Mouse (Mus musculus) megakaryocyte, embryonic 14.5 days (primary cell): ENCODE data around the gene Zfp354c. TPM values are rescaled to one million over a fixed set of nuclear protein-coding genes. Genes with fewer than 3 reads are reported as not detected.

Experiments used
- H3K27me3 ChIP-seq: replicated peaks from 2 replicates; pipeline ENCODE3; 2012; ENCODE audit warnings: inconsistent platforms
- H3K36me3 ChIP-seq: replicated peaks from 2 replicates; pipeline ENCODE3; 2012; ENCODE audit warnings: low read length, inconsistent platforms, mixed read lengths
- H3K4me1 ChIP-seq: 2 replicates; pipeline ENCODE4 v1.6.1; 2012; ENCODE audit warnings: inconsistent platforms
- H3K4me3 ChIP-seq: replicated peaks from 2 replicates; pipeline ENCODE3; 2012; ENCODE audit warnings: moderate library complexity, mild to moderate bottlenecking, inconsistent platforms
- H3K9me3 ChIP-seq: 2 replicates; pipeline ENCODE4 v1.6.1; 2012; ENCODE audit warnings: inconsistent platforms
- FLI1 ChIP-seq: IDR thresholded peaks from 2 replicates; pipeline ENCODE4 v1.6.1; 2012; ENCODE audit warnings: low read length, inconsistent platforms, mixed read lengths
- GATA1 ChIP-seq: IDR thresholded peaks from 3 replicates; pipeline ENCODE4 v1.6.1; 2012; ENCODE audit warnings: mixed read lengths, low read length, inconsistent platforms, borderline replicate concordance
- polyA plus RNA-seq: library from polyadenylated mRNA; stranded (reverse); fragments of >175 nt; gene quantifications from 2 replicates; pipeline ENCODE4 v1.2.3, GENCODE M21; 2012; ENCODE audit warnings: low replicate concordance; ENCODE audit not compliant: insufficient read depth

Gene Zfp354c
- polyA plus RNA-seq, 1 experiment: not detected

GRCm38 (mm10) chr11:50826214-50826613 is 1.3 kb downstream of the Zfp354c start:
- Histone ChIP-seq H3K36me3 (no peaks in the 10 kb centered on the region), H3K9me3 (no peaks in the 10 kb centered on the region), H3K4me1 (peaks cover 16% of the 10 kb centered on the region), H3K4me3 (no peak overlapping the region), H3K27me3 (no peaks in the 10 kb centered on the region)
- TF ChIP-seq GATA1 (no peak), FLI1 (no peak)

- no peak overlapping the region for H3K4me3 ChIP-seq
- TF ChIP-seq FLI1 (no peak), GATA1 (no peak)
- peaks cover 5% of the 10 kb centered on the region for H3K36me3 ChIP-seq
- H3K27me3 ChIP-seq: no peaks in the 10 kb centered on the region
- H3K9me3 ChIP-seq: peaks cover 46% of the 10 kb centered on the region
- no peaks in the 10 kb centered on the region for H3K4me1 ChIP-seq
These were observed 13.3 kb downstream of the Zfp354c start for GRCm38 (mm10) chr11:50814233-50814632.

GRCm38 (mm10) chr11:50798836-50799235 is 28.7 kb downstream of the Zfp354c start:
- H3K4me3 ChIP-seq: no peak overlapping the region
- H3K27me3 ChIP-seq: no peaks in the 10 kb centered on the region
- H3K4me1 ChIP-seq: no peaks in the 10 kb centered on the region
- no peaks in the 10 kb centered on the region for H3K36me3 ChIP-seq
- TF ChIP-seq FLI1 (no peak), GATA1 (no peak)
- H3K9me3 ChIP-seq: peaks cover 25% of the 10 kb centered on the region

- no peak for TF ChIP-seq FLI1
- TF ChIP-seq GATA1: no peak
- Histone ChIP-seq H3K9me3 (peaks cover 17% of the 10 kb centered on the region), H3K4me1 (no peaks in the 10 kb centered on the region), H3K4me3 (no peak overlapping the region), H3K36me3 (no peaks in the 10 kb centered on the region), H3K27me3 (no peaks in the 10 kb centered on the region)
These were observed 29.9 kb downstream of the Zfp354c start for GRCm38 (mm10) chr11:50797674-50798073.

GRCm38 (mm10) chr11:50771006-50771405 is 56.5 kb downstream of the Zfp354c start:
- no peak overlapping the region for H3K4me3 ChIP-seq
- TF ChIP-seq GATA1: no peak
- no peak for TF ChIP-seq FLI1
- peaks cover 10% of the 10 kb centered on the region for H3K27me3 ChIP-seq
- H3K4me1 ChIP-seq: peaks cover 7% of the 10 kb centered on the region
- peaks cover 13% of the 10 kb centered on the region; the same call in 1 of the 2 replicates for H3K9me3 ChIP-seq
- H3K36me3 ChIP-seq: no peaks in the 10 kb centered on the region

- TF ChIP-seq FLI1 (no peak), GATA1 (no peak)
- peak overlapping the region; percentile 77 for H3K4me3 ChIP-seq
- no peaks in the 10 kb centered on the region for H3K36me3 ChIP-seq
- peaks cover 7% of the 10 kb centered on the region for H3K4me1 ChIP-seq
- peaks cover 10% of the 10 kb centered on the region for H3K27me3 ChIP-seq
- H3K9me3 ChIP-seq: peaks cover 6% of the 10 kb centered on the region; the same call in 1 of the 2 replicates
These were observed 58.4 kb downstream of the Zfp354c start for GRCm38 (mm10) chr11:50768995-50769749.

GRCm38 (mm10) chr11:50767039-50767438 is 60.5 kb downstream of the Zfp354c start:
- peaks cover 10% of the 10 kb centered on the region for H3K27me3 ChIP-seq
- no peaks in the 10 kb centered on the region for H3K36me3 ChIP-seq
- TF ChIP-seq GATA1 (no peak), FLI1 (no peak)
- peaks cover 7% of the 10 kb centered on the region for H3K4me1 ChIP-seq
- 0 out of 2 replicates have a peak, but pooled peaks cover 3% of the 10 kb centered on the region for H3K9me3 ChIP-seq
- no peak overlapping the region for H3K4me3 ChIP-seq

- peaks cover 7% of the 10 kb centered on the region for H3K4me1 ChIP-seq
- no peaks in the 10 kb centered on the region for H3K36me3 ChIP-seq
- H3K9me3 ChIP-seq: 0 out of 2 replicates have a peak, but pooled peaks cover 3% of the 10 kb centered on the region
- TF ChIP-seq GATA1: no peak
- TF ChIP-seq FLI1: no peak
- H3K4me3 ChIP-seq: no peak overlapping the region
- H3K27me3 ChIP-seq: peaks cover 10% of the 10 kb centered on the region
These were observed 61.1 kb downstream of the Zfp354c start for GRCm38 (mm10) chr11:50766461-50766860.

Other genes with a start within 250 kb of the Zfp354c start
- gene Adamts2, start 225.6 kb downstream of the Zfp354c start, polyA plus RNA-seq: not detected in 2 replicates
- gene Zfp879, start 13.8 kb upstream of the Zfp354c start, polyA plus RNA-seq: not detected in 2 replicates
- 0.08 and 0.63 TPM in 2 replicates for gene Grm6, start 23.0 kb upstream of the Zfp354c start, polyA plus RNA-seq
- not detected in 2 replicates for gene Zfp454, start 59.9 kb upstream of the Zfp354c start, polyA plus RNA-seq
- gene Zfp2, start 88.4 kb upstream of the Zfp354c start, polyA plus RNA-seq: not detected in 2 replicates
- not detected in 2 replicates for gene Zfp354b, start 103.9 kb upstream of the Zfp354c start, polyA plus RNA-seq
- gene 4933414I15Rik, start 116.0 kb upstream of the Zfp354c start, polyA plus RNA-seq: not detected in 2 replicates
- not detected in 2 replicates for gene Prop1, start 126.0 kb upstream of the Zfp354c start, polyA plus RNA-seq
- not detected in 2 replicates for gene Olfr1378, start 138.8 kb upstream of the Zfp354c start, polyA plus RNA-seq
- not detected in 2 replicates for gene Olfr1377, start 154.2 kb upstream of the Zfp354c start, polyA plus RNA-seq
- gene Olfr51, start 175.9 kb upstream of the Zfp354c start, polyA plus RNA-seq: not detected in 2 replicates
- gene Olfr54, start 186.5 kb upstream of the Zfp354c start, polyA plus RNA-seq: not detected in 2 replicates
- not detected in 2 replicates for gene Olfr1375, start 220.4 kb upstream of the Zfp354c start, polyA plus RNA-seq
- gene Zfp354a, start 231.5 kb upstream of the Zfp354c start, polyA plus RNA-seq: not detected in 2 replicates